Mouse (Mus musculus) hindbrain, postnatal 0 days (tissue): ENCODE results near the gene Epyc. TPM values are rescaled to one million over a fixed set of nuclear protein-coding genes. Genes with fewer than 3 reads are reported as not detected.

Experiments
- ATAC-seq: fragments of 200-750 bp; cut with Nextera tagmentation; 2 replicates; pipeline ENCODE4 v1.8.0; 2017; ENCODE audit warnings: mild to moderate bottlenecking, moderate TSS enrichment, moderate library complexity
- DNase-seq: peaks from one replicate; pipeline ENCODE4 v3.0.0-alpha.2; 2015; ENCODE audit warnings: low spot score
- H3K27ac ChIP-seq: fragments of 300-500 bp; sonication (generic); 2 replicates; pipeline ENCODE4 v1.5.1; 2014; ENCODE audit warnings: mild to moderate bottlenecking
- H3K27me3 ChIP-seq: fragments of 300-500 bp; sonication (generic); 2 replicates; pipeline ENCODE4 v1.6.1; 2014; ENCODE audit warnings: low read length, mixed read lengths; ENCODE audit not compliant: insufficient read depth
- H3K36me3 ChIP-seq: fragments of 300-500 bp; sonication (generic); 2 replicates; pipeline ENCODE4 v1.6.1; 2014; ENCODE audit warnings: low read length, mixed read lengths; ENCODE audit not compliant: insufficient read depth
- H3K4me1 ChIP-seq: fragments of 300-500 bp; sonication (generic); 2 replicates; pipeline ENCODE4 v1.6.1; 2014; ENCODE audit warnings: antibody characterized with exemption, low read length, mixed read lengths; ENCODE audit not compliant: insufficient read depth
- H3K4me2 ChIP-seq: fragments of 300-500 bp; sonication (generic); 2 replicates; pipeline ENCODE4 v1.6.1; 2014; ENCODE audit warnings: low read depth, mild to moderate bottlenecking, low read length, moderate library complexity, mixed read lengths
- H3K4me3 ChIP-seq: fragments of 300-500 bp; sonication (generic); 2 replicates; pipeline ENCODE4 v1.5.1; 2014; ENCODE audit warnings: low read length
- H3K9ac ChIP-seq: fragments of 300-500 bp; sonication (generic); replicated peaks from 2 replicates; pipeline ENCODE4 v1.6.1; 2014; ENCODE audit warnings: mild to moderate bottlenecking, low read length, moderate library complexity, mixed read lengths
- H3K9me3 ChIP-seq: fragments of 300-500 bp; sonication (generic); 2 replicates; pipeline ENCODE4 v1.6.1; 2016; ENCODE audit warnings: low read length, mixed read lengths
- CTCF ChIP-seq: IDR thresholded peaks from 2 replicates; pipeline ENCODE4 v1.5.1; 2016; ENCODE audit warnings: antibody characterized with exemption, control low read depth, low read depth
- WGBS: fragments of 180-500 bp; shearing (Covaris S2); extraction: QIAGEN DNeasy Blood & Tissue Kit; methylation state at CpG from one replicate; pipeline ENCODE4 v1.1.7; 2014; 5-methylcytosine and 5-hydroxymethylcytosine counted together
- polyA plus RNA-seq: library from polyadenylated mRNA; unstranded; fragments of >200 nt; fragmentation: Nextera tagmentation; extraction: Ambion mirVana; gene quantifications from 2 replicates; pipeline ENCODE4 v1.2.1, GENCODE M21; 2015
- total RNA-seq: library from RNA; depleted of rRNA; stranded (reverse); fragments of >200 nt; gene quantifications from 2 replicates; pipeline ENCODE4 v1.2.3, GENCODE M21; 2014

Epyc gene
- total and polyA plus RNA-seq, 2 experiments from 2014 or later = 0.16 to 0.33 TPM

- no peaks in the 10 kb centered on the region for H3K9me3 ChIP-seq
Observed at GRCm38 (mm10) chr10:97626543-97626942, 17.3 kb upstream of the Epyc start.

GRCm38 (mm10) chr10:97631061-97631460, 12.8 kb upstream of the Epyc start:
- no peak for ATAC-seq
- no peaks in the 10 kb centered on the region for H3K4me1 ChIP-seq
- WGBS = 88% methylated on average over 3 of the region's 3 CpGs

More at GRCm38 (mm10) chr10:97626543-97626942, 17.3 kb upstream of the Epyc start:
- H3K36me3 ChIP-seq = no peaks in the 10 kb centered on the region
- no peak for TF ChIP-seq CTCF
- no peak overlapping the region for H3K4me3 ChIP-seq
- no peak overlapping the region for H3K27ac ChIP-seq
- H3K4me1 ChIP-seq = no peaks in the 10 kb centered on the region
- no peak for ATAC-seq
- DNase-seq = no peak
- H3K27me3 ChIP-seq = no peaks in the 10 kb centered on the region
- 93% methylated on average over 1 of the region's 1 CpGs for WGBS
- H3K9ac ChIP-seq = no peak overlapping the region
- no peak overlapping the region for H3K4me2 ChIP-seq

DNA sequence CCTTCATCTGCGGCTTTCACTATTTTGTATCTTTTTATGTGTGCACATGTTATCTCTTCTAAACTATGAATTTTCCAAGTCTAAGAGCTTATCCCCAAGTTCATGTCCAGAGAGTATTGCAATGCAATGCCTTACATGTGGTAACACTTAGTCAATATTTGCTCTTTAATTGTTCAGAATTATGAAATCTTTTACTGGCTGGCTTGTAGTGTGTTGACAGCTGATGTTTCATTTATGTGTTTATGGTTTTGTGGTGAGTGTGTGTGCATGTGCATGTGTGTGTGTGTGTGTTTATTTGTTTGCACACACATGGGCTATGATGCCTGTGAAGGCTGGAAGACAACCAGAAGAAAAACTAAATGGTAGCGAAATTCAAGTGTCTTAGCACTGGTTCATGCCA, 1.9 kb upstream of the Epyc start:
- TF ChIP-seq CTCF = no peak
- Histone ChIP-seq H3K4me1 (no peaks in the 10 kb centered on the region), H3K9me3 (no peaks in the 10 kb centered on the region), H3K27me3 (no peaks in the 10 kb centered on the region), H3K4me3 (no peak overlapping the region), H3K9ac (no peak overlapping the region), H3K27ac (no peak overlapping the region), H3K4me2 (no peak overlapping the region), H3K36me3 (no peaks in the 10 kb centered on the region)
- ATAC-seq (no peak), DNase-seq (no peak)
- WGBS = 92% methylated on average over 2 of the region's 2 CpGs

More at GRCm38 (mm10) chr10:97631061-97631460, 12.8 kb upstream of the Epyc start:
- H3K4me3 ChIP-seq = no peak overlapping the region
- H3K9ac ChIP-seq = no peak overlapping the region
- no peak overlapping the region for H3K4me2 ChIP-seq
- H3K27me3 ChIP-seq = no peaks in the 10 kb centered on the region
- no peaks in the 10 kb centered on the region for H3K36me3 ChIP-seq
- no peaks in the 10 kb centered on the region for H3K9me3 ChIP-seq
- DNase-seq = no peak
- TF ChIP-seq CTCF = no peak
- H3K27ac ChIP-seq = no peak overlapping the region

DNA sequence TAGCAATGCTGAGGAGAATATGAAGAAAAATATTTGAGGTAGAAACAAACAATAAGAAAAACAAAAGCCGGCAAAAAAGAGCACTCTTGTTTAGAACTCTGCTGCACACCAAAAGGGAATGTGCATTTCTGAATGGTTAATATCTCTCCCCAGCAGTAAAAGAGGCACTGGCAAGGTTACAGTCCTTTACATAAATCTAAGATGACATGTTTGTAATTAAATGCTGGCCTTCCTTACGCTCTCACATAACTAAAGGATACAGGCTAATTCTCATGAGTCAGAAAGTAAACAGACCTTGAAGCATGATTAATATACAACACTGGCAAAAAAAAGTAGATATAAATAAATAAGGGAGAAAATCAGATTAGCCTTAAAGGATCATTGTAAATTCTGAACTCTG, 6.5 kb downstream of the Epyc start:
- TF ChIP-seq CTCF = no peak
- DNase-seq (no peak), ATAC-seq (no peak)
- Histone ChIP-seq H3K27ac (no peak overlapping the region), H3K4me3 (no peak overlapping the region), H3K4me2 (no peak overlapping the region), H3K4me1 (no peaks in the 10 kb centered on the region), H3K27me3 (no peaks in the 10 kb centered on the region), H3K9ac (no peak overlapping the region), H3K36me3 (no peaks in the 10 kb centered on the region), H3K9me3 (no peaks in the 10 kb centered on the region)
- 70% methylated on average over 2 of the region's 2 CpGs for WGBS

DNA sequence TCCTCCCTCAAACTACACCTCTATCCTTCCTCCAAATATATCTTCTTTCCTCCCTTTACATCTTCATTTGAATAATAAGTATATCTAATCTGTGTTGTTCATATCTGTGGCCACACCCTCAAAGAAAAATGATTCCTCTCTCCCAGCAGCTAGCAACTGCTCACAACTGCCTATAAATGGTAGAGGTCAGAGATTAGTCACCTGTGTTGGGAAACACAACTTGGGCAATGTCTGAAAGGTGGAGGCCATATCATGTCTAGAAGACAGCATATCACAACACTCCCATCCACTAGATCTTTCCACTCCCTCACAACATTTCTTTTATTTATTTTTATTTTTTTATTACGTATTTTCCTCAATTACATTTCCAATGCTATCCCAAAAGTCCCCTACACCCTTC, 15.6 kb downstream of the Epyc start:
- Histone ChIP-seq H3K4me2 (no peak overlapping the region), H3K36me3 (no peaks in the 10 kb centered on the region), H3K9ac (no peak overlapping the region), H3K4me3 (no peak overlapping the region), H3K27me3 (no peaks in the 10 kb centered on the region), H3K4me1 (no peaks in the 10 kb centered on the region), H3K9me3 (no peaks in the 10 kb centered on the region), H3K27ac (no peak overlapping the region)
- no peak for TF ChIP-seq CTCF
- DNase-seq = no peak
- ATAC-seq = no peak
- 83% methylated on average over 1 of the region's 1 CpGs for WGBS

- Histone ChIP-seq H3K27me3 (no peaks in the 10 kb centered on the region), H3K9me3 (no peaks in the 10 kb centered on the region), H3K36me3 (no peaks in the 10 kb centered on the region), H3K4me3 (no peak overlapping the region), H3K27ac (no peak overlapping the region), H3K4me2 (no peak overlapping the region), H3K9ac (no peak overlapping the region), H3K4me1 (no peaks in the 10 kb centered on the region)
- 45% methylated on average over 4 of the region's 4 CpGs for WGBS
- DNase-seq = no peak
- no peak for TF ChIP-seq CTCF
- ATAC-seq = no peak
Observed at GRCm38 (mm10) chr10:97668656-97669055, 24.8 kb downstream of the Epyc start.

DNA sequence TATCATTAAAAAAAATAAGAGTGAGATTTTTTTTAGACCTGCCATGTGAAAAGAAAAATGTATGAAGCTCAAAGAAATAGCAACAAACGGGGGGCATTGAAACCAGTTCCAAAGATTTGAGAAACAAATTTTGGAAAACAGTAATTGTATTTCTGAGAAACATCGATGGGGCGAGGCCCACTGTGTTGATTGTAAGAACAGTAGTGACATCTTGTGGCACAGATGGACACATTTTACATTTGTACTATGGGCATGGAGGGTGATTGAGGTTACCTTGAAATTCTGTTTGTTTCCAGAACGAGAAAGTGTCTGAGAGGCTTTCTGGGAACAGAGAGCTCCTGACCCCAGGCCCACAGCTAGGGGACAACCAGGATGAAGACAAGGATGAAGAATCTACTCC, 26.3 kb downstream of the Epyc start:
- DNase-seq (peak; percentile 66), ATAC-seq (no peak)
- H3K36me3 ChIP-seq = no peaks in the 10 kb centered on the region
- TF ChIP-seq CTCF = peak; percentile 67
- no peak overlapping the region for H3K4me3 ChIP-seq
- H3K9ac ChIP-seq = no peak overlapping the region
- no peaks in the 10 kb centered on the region for H3K27me3 ChIP-seq
- no peaks in the 10 kb centered on the region for H3K9me3 ChIP-seq
- no peak overlapping the region for H3K4me2 ChIP-seq
- 59% methylated on average over 4 of the region's 4 CpGs for WGBS
- no peaks in the 10 kb centered on the region for H3K4me1 ChIP-seq
- H3K27ac ChIP-seq = no peak overlapping the region
